Mouse (Mus musculus) heart, adult 9 months (tissue): Measurements from ENCODE around the gene Eif2ak3.

Experiments used
- DNase-seq, 2 experiments: peaks; one replicate each; pipeline ENCODE4 v3.0.0; 2022; ENCODE audit warnings: low spot score in 2 of 2

Gene Eif2ak3

GRCm38 (mm10) chr6:70903689-70904088, 59.4 kb downstream of the Eif2ak3 start:
- no peak for DNase-seq

- no peak for DNase-seq
Observed at GRCm38 (mm10) chr6:70909572-70909971, 65.3 kb downstream of the Eif2ak3 start.

GRCm38 (mm10) chr6:70910285-70910684, 66.0 kb downstream of the Eif2ak3 start:
- no peak for DNase-seq

GRCm38 (mm10) chr6:70911668-70912395, 67.5 kb downstream of the Eif2ak3 start:
- no peak for DNase-seq

- DNase-seq = no peak
Observed at GRCm38 (mm10) chr6:70912396-70912765, 68.1 kb downstream of the Eif2ak3 start.

- no peak for DNase-seq
Observed at GRCm38 (mm10) chr6:70918827-70919226, 74.5 kb downstream of the Eif2ak3 start, which contains the start of gene Tex37. Gene Tex37, minus strand, starts transcription at chr6:70918927.

GRCm38 (mm10) chr6:70921274-70922074, 77.2 kb downstream of the Eif2ak3 start:
- DNase-seq = peak in 1 of 2 experiments; percentile 6

GRCm38 (mm10) chr6:70931801-70932200, 87.5 kb downstream of the Eif2ak3 start:
- no peak for DNase-seq

- no peak for DNase-seq
Observed at GRCm38 (mm10) chr6:70953274-70953673, 109.0 kb downstream of the Eif2ak3 start.

- DNase-seq = no peak
Observed at GRCm38 (mm10) chr6:70954040-70954439, 109.7 kb downstream of the Eif2ak3 start.
